Mouse (Mus musculus) telencephalon, adult 2 months (tissue): ENCODE data around the gene Gm10643.

Experiments
- DNase-seq: peaks from one replicate; pipeline ENCODE4 v3.0.0-alpha.2; 2011; ENCODE audit warnings: low read depth, low spot score

Gene Gm10643

GRCm38 (mm10) chr8:84065037-84065436 lies at the start of gene Gm10643:
TSS of gene Gm10643 (minus strand) at chr8:84065137.
- DNase-seq: no peak

GRCm38 (mm10) chr8:84106216-84107040 lies 41.5 kb upstream of the Gm10643 start:
- DNase-seq: no peak

DNA sequence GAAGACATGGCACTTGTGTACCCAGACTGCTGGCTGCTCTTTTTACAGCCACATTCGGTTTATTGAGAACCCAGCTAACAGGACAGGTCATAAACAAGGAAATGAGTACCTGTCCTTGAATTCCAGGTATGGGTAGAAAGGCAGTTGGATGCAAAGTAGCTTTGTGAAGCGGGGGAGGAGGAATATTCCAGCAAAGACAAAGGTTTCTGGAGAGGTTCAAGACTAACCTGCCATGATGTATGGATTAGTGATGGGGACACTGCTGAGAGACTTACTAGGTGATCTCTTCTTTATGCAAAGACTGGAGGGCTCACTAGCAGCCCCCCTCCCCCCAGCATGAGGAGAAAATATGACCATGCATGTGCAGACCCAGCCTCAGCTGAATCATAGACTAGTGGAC lies 40.7 kb upstream of the Gm10643 start:
- no peak for DNase-seq

- DNase-seq: peak; percentile 100
These were observed 40.0 kb upstream of the Gm10643 start, which contains the start of gene Dcaf15 for GRCm38 (mm10) chr8:84104697-84105609. TSS of gene Dcaf15 (minus strand) at chr8:84104768.

GRCm38 (mm10) chr8:84104221-84104620 lies 39.3 kb upstream of the Gm10643 start:
- no peak for DNase-seq

DNA sequence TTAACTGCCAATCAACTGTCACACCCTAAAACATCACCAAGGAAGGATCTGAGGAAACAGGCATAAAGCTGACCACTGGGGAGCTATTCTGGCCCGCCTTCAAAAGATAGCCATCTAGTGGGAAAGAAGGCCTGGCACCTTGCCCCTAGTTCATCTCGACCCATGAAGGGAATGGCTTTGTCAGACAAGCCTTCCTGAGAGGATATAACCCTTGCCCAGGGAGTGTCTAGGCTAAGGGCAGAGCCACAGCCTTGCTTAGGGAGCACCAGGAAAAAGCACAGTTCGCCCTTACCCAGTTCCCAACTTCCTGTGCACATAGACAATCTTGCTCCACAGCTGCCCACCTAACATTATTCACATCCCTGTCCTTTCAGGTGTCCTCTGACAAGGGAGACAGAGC lies 38.7 kb upstream of the Gm10643 start:
- no peak for DNase-seq

DNA sequence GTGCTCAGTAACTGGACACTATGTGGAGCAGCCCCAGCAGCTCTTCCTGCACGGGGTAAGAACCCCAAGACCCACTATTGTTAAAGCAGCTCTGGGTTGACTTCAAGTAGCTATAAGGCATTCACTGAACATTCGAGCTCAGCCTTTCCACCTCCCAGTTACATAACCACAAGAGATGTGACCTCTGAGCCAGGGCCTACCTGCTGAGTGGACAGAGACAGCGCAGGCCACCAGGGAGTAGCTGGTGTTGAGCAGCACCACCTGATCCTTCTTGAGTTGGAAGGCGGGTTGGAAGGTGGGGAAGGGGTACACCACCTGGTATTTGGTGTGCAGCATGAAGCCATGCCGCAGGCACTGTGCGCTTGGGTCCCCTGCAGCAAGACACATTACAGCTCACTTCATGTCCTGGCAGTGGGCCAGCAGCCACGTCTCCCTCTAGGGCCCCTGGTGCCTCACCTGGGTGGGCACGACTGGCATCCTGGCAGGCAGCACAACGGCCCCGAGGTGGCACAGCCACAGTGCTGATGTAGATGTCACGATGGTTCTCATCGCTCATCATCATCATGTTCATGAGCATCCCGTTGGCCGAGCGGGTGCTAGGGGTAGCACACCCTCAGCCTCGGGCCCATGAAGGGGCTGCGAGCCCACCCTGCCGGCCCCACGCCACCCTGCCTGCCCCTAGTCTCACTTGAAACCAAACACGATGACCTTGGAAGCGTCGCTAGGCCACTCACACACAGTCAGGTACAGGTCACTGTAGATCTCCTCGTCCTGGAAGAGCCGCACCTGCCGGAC lies 36.7 kb upstream of the Gm10643 start:
- no peak for DNase-seq

- no peak for DNase-seq
These were observed 33.4 kb upstream of the Gm10643 start for GRCm38 (mm10) chr8:84098376-84098775.

DNA sequence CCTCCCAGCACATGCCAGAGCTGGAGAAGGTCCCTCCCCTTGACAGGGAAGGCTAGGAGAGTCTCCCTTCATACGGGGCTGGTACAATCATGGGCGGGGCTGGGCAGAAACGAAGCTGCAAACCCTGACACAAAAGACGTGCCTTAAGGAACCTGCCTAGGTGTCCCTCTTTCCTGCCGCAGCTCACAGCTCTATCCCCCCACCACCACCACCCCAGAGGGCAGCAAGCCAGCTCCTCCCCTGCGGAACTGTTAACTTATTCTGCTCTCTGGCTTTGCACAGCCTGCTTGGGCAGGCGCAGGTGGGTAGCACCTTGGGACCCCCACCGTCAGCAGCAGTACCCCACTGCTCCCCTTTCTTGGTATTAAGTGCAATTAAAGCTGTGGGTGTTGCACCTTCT lies 31.1 kb upstream of the Gm10643 start:
- DNase-seq: no peak

GRCm38 (mm10) chr8:84090585-84090984 lies 25.6 kb upstream of the Gm10643 start:
- no peak for DNase-seq

GRCm38 (mm10) chr8:84089277-84089676 lies 24.3 kb upstream of the Gm10643 start:
- no peak for DNase-seq

DNA sequence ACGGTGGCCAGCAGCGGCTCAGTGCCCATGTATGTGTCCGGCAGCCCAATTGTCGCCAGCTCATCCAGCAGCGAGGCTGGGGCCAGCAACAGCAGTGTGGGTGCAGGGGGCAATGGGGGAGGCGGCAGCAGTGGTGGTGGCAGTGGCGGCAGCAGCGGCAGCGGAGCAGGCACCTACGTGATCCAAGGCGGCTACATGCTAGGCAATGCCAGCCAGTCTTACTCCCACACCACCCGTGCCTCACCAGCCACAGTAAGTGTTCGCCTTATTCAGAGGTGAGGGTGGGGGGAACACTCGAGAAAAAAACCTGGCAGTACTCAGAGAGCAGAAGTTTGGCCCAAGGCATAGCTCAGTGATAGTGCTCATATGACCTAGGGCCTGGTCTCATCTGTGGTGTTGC lies 22.9 kb upstream of the Gm10643 start:
- no peak for DNase-seq

GRCm38 (mm10) chr8:84087156-84087555 lies 22.2 kb upstream of the Gm10643 start:
- DNase-seq: no peak

GRCm38 (mm10) chr8:84084341-84085115 lies 19.6 kb upstream of the Gm10643 start:
- no peak for DNase-seq

DNA sequence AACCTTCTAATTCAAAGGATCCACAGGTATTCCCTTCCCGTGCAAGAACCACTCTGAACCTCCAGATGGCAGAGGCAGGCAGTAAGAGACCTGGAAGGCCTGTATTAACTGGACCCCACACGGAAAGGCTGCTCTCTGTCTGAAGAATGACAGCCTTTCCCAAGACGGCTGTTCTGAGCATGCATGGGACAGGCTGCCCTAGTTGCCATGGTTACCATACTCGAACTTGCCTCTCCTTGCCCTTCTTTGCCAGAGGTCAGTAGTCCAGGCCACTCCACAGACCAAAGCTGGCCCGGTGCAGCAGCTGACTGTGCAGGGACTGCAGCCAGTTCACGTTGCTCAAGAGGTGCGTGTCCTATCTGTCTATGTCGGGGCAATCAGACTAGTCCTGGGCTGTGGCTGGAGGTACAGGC lies 18.9 kb upstream of the Gm10643 start:
- DNase-seq: no peak

GRCm38 (mm10) chr8:84079206-84079605 lies 14.3 kb upstream of the Gm10643 start:
- DNase-seq: no peak

DNA sequence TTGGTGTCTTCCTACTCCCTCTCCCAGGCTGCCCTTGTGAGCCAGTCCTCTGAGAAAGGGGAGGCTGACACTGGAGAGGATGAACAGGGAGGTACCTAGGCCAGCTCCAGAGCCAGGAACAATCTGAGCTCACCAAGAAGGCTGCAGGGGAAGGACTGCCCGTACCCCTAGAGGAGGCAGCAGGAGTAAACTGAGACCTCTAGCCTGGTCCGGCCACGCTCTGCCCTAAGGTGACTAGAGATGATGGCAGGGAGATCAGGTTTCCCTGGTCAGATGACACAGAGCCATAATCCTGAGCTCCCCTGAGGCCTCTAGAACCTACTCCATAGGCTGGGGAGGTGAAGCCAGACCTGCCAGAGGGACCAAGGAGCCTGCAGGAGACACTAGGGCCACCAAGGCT lies 11.9 kb upstream of the Gm10643 start:
- no peak for DNase-seq

GRCm38 (mm10) chr8:84076412-84076811 lies 11.5 kb upstream of the Gm10643 start:
- DNase-seq: no peak

GRCm38 (mm10) chr8:84073230-84073976 lies 8.5 kb upstream of the Gm10643 start:
- peak; percentile 64 for DNase-seq

DNA sequence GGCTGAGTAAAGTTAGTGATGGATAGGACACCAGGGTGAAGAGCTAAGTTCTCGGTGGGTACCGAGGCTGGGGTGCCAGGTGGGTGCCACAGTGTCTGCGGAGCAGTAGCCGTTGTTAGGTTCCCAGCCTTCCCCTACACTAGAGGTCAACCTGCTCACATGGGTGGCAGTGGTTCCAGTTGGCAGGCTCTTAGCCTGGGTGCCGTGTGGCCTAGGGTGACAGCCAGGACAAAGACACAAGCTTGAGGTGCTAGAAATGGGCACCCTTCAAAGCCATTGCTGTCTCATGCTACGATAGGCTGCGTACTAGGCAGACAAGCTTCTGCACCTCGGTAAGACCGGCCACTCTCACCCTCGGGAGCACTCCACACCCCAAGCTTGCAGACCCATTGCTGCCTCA lies 7.4 kb upstream of the Gm10643 start:
- no peak for DNase-seq
